Mouse (Mus musculus) embryonic fibroblast, embryonic 13.5 days (primary cell): ENCODE measurements around the gene Ddx5.

ENCODE experiments used
- CTCF ChIP-seq: IDR thresholded peaks from 2 replicates; pipeline ENCODE4 v1.5.1; 2011; ENCODE audit warnings: mild to moderate bottlenecking, control low read depth, low read length, moderate library complexity, borderline replicate concordance; ENCODE audit not compliant: insufficient read depth
- POLR2A ChIP-seq: IDR thresholded peaks from 2 replicates; pipeline ENCODE4 v1.6.1; 2011; ENCODE audit warnings: low read depth, mild to moderate bottlenecking, control low read depth, low read length, moderate library complexity

DNA sequence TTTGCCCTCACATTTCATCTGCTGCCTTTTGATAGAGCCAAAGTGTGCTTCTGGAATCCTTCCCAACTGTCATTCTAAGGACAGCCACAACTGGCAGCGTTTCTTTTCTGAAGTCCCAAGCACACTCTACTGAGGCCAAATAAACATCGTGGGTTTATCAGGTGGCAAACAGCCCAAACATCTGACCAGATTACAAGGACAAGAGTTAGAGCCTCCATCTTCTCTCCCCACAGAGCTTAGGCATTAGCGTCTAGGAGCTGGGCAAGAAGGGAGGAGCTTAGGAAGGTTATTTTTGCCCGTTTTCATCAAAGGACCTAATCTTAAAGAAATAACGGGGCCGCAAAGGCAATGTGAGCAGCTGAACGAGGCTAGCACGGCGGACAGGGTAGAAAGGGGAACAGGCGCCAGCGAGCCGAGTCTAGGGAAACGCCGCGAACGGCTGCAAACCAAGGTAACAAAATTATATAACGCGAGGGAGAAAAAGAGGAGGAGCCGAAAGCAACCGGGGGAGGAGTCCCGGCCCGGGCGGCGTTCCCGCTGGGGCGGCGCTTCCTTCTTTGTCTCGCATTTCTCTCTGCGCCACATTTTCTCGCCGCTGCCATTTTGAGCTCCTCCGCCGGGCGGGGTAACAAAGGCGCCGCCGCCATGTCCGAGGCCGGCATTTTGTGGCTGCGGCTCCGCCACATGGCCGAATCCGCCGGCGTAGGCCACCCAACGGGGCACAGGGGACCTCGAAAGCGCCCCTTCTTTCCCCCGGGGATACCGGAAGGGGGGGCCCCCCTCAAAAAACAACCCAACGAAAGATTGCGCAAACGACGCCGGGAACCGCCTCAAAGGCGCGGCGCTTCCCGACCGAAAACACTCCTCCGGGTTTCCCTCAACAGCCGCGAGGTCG lies 1.6 kb downstream of the Ddx5 start:
- peak; percentile 59 for TF ChIP-seq POLR2A
- no peak for TF ChIP-seq CTCF
